Mouse (Mus musculus) embryonic facial prominence, embryonic 13.5 days (tissue): ENCODE data around the gene Gins2. TPM values are rescaled to one million over a fixed set of nuclear protein-coding genes. Genes with fewer than 3 reads are reported as not detected.

Experiments used
- ATAC-seq: fragments of 200-750 bp; cut with Nextera tagmentation; 2 replicates; pipeline ENCODE4 v1.8.0; 2017; ENCODE audit warnings: low read depth; ENCODE audit not compliant: insufficient number of reproducible peaks, insufficient read depth, low FRiP score, low TSS enrichment
- H3K27ac ChIP-seq: fragments of 300-500 bp; sonication (generic); 2 replicates; pipeline ENCODE4 v1.5.1; 2015; ENCODE audit warnings: moderate library complexity, mild to moderate bottlenecking, inconsistent platforms
- H3K27me3 ChIP-seq: fragments of 300-500 bp; sonication (generic); 2 replicates; pipeline ENCODE4 v1.6.1; 2015; ENCODE audit warnings: mild to moderate bottlenecking, inconsistent platforms
- H3K36me3 ChIP-seq: fragments of 300-500 bp; sonication (generic); 2 replicates; pipeline ENCODE4 v1.6.1; 2015; ENCODE audit warnings: mild to moderate bottlenecking, inconsistent platforms
- H3K4me1 ChIP-seq: fragments of 300-500 bp; sonication (generic); 2 replicates; pipeline ENCODE4 v1.6.1; 2015; ENCODE audit warnings: inconsistent platforms
- H3K4me2 ChIP-seq: fragments of 300-500 bp; sonication (generic); 2 replicates; pipeline ENCODE4 v1.6.1; 2015; ENCODE audit warnings: moderate library complexity, mild to moderate bottlenecking, inconsistent platforms
- H3K4me3 ChIP-seq: fragments of 300-500 bp; sonication (generic); 2 replicates; pipeline ENCODE4 v1.5.1; 2015; ENCODE audit warnings: mild to moderate bottlenecking, inconsistent platforms
- H3K9ac ChIP-seq: fragments of 300-500 bp; sonication (generic); 2 replicates; pipeline ENCODE4 v1.6.1; 2015; ENCODE audit warnings: mild to moderate bottlenecking, inconsistent platforms
- H3K9me3 ChIP-seq: fragments of 300-500 bp; sonication (generic); 2 replicates; pipeline ENCODE4 v1.6.1; 2016; ENCODE audit warnings: inconsistent platforms
- WGBS: fragments of 180-500 bp; shearing (Covaris S2); methylation state at CpG from one replicate; pipeline ENCODE4 v1.1.7; 2015; ENCODE audit warnings: mixed read lengths; 5-methylcytosine and 5-hydroxymethylcytosine counted together
- polyA plus RNA-seq: library from polyadenylated mRNA; unstranded; fragments of >200 nt; fragmentation: Nextera tagmentation; extraction: Ambion mirVana; gene quantifications from 2 replicates; pipeline ENCODE4 v1.2.1, GENCODE M21; 2015

The Gins2 gene
- polyA plus RNA-seq, result 98.6 and 111 TPM in 2 replicates

DNA sequence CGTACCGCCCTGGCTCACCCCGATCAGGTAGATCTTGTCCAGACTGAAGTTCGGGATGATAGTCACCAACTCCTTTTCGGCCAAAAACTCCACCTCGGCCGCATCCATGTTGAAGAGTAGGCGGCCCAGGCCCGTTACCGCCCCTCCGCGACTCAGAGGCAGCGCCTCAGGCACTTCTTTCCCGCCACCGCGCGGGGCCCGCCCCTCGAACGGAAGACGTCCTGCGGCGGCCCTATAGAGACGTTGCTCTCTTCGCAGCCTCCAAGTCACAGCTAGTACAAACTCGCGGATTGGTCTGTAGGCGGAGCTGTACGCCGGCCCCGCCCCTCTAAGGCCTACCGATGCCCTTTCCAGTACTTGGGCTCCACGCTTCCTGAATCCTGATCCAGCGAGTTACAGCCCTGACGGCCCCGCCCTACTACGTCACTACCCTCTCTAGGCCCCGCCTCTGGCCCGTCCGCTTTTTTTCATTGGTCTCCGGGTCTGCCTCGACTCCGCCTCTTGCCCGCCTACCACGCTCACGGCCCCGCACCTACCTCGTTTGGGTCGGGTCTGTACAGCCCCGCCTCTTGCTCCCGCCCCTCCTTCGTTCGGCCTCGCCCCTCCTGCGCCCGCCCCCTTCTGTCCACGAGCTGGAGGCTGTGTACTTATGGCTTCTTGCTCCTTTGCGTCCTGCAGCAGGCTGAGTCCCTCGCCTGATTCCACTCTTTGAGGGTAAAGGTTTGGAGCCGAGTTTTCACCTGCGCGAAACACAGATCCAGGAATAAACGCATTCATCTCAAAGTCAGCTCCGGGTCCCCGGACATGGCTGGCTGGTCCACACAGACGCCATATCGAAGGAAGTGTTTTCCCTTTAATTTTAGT is at the start of gene Gins2:
Gins2 (minus strand) TSS at position 397 of the 864 bp plus-strand sequence.
- Histone ChIP-seq H3K27me3 (no peaks in the 10 kb centered on the region), H3K9ac (peak within 1 kb of the TSS; percentile 84), H3K4me3 (peak within 1 kb of the TSS; percentile 78), H3K9me3 (no peaks in the 10 kb centered on the region), H3K27ac (peak within 1 kb of the TSS; percentile 61), H3K4me1 (peaks cover 16% of the 10 kb centered on the region), H3K4me2 (peak within 1 kb of the TSS; percentile 79), H3K36me3 (peaks cover 25% of the 10 kb centered on the region)
- under 1% methylated on average over 67 of the region's 67 CpGs for WGBS
- peak; percentile 98 for ATAC-seq

DNA sequence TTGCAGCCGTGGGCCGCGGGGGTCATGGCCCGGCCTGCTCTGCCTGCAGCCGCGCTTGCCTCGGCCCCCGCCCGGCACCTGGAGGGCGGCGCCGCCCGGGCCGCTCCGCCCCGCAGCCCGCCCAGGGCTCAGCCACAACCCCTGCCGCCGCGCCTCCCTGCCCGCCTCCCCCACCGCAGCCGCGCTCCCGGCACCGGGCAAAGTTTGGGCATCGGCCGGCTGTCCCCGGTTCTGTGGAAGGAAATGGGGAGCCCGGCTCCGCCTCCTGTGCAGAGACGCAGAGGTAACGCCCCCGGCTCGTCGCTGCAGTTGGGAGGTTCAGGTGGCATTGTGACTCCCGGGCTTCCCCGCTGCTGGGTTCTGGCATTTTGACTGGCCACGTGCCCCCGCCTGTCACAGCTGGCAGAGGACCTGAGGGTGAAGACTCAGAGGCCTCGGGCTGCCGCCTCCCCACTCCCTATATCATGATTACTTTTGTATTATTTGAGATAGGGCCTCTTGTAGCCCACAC is 45.3 kb upstream of the Gins2 start:
- Histone ChIP-seq H3K36me3 (no peaks in the 10 kb centered on the region), H3K27ac (no peak overlapping the region), H3K4me1 (peaks cover 32% of the 10 kb centered on the region), H3K4me2 (peak overlapping the region; percentile 85), H3K4me3 (peak overlapping the region; percentile 57), H3K9ac (peak overlapping the region; percentile 72), H3K9me3 (no peaks in the 10 kb centered on the region), H3K27me3 (peaks cover 22% of the 10 kb centered on the region)
- ATAC-seq, result peak; percentile 52; the same call in 1 of the 2 replicates
- under 1% methylated on average over 41 of the region's 42 CpGs for WGBS

DNA sequence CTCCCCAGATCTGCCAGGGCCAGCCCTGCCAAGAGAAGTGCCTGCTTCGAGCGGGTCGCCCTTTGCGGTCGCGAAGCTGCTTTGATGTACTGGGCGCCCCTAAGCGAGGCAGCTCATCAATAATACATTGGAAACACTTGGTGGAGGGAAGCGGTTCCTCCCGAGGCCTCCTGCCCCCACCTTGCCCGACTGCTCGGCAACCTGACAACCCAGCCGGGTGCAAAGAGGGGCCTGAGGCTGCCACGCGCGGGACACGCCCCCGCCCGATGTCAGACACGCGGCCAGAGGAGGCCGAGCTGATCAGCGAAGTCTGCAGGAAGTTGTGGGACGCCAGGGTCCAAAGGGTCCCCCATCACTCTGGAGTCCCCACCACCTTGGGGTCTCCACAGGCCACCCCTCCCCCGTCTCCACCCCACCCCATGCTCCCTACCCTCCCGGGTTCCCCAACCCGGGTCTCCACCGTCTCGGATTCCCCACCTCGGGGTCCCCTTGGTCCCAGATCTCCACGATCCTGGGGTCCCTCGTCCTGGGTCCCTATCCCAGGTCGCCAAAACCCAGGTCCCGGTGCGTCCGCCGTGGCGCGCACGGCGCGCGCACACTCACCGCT is 44.7 kb upstream of the Gins2 start:
- Histone ChIP-seq H3K9me3 (no peaks in the 10 kb centered on the region), H3K27me3 (peaks cover 22% of the 10 kb centered on the region), H3K4me3 (peak overlapping the region; percentile 57), H3K36me3 (no peaks in the 10 kb centered on the region), H3K27ac (no peak overlapping the region), H3K4me2 (peak overlapping the region; percentile 85), H3K9ac (peak overlapping the region; percentile 72), H3K4me1 (peaks cover 32% of the 10 kb centered on the region)
- ATAC-seq, result no peak
- under 1% methylated on average over 44 of the region's 44 CpGs for WGBS

DNA sequence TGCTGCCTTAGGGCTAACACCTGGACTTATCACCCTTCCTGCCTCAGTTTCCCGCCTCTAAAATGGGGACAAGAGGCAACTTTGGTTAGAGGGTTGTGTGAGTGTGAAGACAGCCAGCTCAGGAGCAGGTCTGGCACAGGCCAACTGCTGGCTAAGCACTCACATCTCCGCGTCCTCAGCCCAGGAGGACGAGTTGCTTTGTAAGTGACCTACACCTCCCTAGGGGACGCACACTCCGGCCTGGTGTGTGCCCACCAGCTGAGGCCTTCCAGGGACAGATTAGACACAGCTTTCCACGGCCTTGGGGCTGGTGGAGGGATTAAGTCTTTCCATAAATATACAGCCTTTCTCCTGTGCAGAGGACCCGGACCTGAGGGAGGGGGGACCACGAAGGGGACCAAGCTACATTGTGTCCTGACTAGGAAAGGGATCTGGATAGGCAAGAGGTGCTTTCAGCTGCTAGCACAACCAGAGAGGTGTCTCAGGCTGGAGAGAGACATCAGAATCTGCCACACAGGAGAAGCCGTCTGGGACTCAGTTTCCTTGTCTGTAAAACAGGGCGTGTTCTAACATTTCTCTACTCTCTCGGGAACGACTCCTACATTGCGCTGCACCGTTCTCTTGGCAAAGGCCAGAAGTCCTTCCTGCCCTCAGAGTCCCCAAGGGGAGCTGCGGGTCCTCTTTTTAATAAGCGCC is 44.0 kb upstream of the Gins2 start:
- 28% methylated on average over 17 of the region's 17 CpGs for WGBS
- no peak overlapping the region for H3K27ac ChIP-seq
- peaks cover 22% of the 10 kb centered on the region for H3K27me3 ChIP-seq
- H3K36me3 ChIP-seq, result no peaks in the 10 kb centered on the region
- H3K4me2 ChIP-seq, result peak overlapping the region; percentile 85
- H3K9ac ChIP-seq, result peak overlapping the region; percentile 72
- H3K4me3 ChIP-seq, result peak overlapping the region; percentile 57
- no peak for ATAC-seq
- peaks cover 32% of the 10 kb centered on the region for H3K4me1 ChIP-seq
- H3K9me3 ChIP-seq, result no peaks in the 10 kb centered on the region

DNA sequence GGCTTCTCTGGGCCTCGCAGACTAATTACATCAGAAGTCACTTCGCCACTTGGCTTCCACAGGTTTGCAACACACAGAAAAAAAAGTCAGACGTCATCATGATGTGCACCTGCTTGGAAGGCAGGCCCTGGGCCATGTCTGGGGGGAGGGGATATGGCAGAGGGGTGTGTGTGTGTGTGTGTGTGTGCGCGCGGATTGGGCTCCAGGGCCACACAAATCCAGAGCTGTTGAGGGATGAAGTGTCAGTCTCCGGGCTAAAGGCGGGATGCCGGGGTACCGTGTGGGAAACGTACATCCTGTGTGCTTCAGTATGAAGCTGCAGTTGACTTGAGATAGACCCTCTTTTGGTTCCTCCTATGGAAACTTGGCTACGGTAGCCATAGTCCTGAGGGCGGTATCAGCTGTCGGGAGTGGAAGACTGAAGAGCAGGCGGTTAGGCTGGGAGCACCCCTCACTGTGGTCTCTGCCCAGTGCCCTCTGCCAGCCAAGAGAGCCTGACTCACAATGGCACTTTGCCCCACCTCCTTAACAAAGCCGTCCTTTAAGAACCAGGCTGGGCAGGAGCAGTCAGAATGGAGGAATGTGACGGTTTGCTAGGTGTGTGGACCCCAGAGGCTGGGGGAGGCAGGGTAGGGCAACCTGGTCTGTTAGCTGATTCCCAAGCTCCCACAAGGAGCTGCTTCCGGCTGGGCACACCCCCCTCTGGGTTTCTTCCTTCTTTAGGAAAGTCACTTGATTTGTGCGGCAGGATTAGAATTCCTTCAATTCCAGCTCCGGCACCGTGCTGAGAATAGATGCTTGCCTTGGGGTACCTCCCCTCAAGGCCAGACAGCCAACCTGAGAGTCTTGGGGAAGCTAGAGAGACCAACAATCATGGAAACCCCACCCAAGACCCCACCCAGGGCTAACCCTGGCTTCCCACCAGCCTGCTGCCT is 42.6 kb upstream of the Gins2 start:
- H3K27me3 ChIP-seq, result peaks cover 22% of the 10 kb centered on the region
- ATAC-seq, result no peak
- 66% methylated on average over 21 of the region's 21 CpGs for WGBS
- H3K4me3 ChIP-seq, result no peak overlapping the region
- H3K9me3 ChIP-seq, result no peaks in the 10 kb centered on the region
- H3K9ac ChIP-seq, result no peak overlapping the region
- H3K4me1 ChIP-seq, result peaks cover 32% of the 10 kb centered on the region
- no peak overlapping the region for H3K4me2 ChIP-seq
- no peaks in the 10 kb centered on the region for H3K36me3 ChIP-seq
- peak overlapping the region; percentile 22; the same call in 1 of the 2 replicates for H3K27ac ChIP-seq

DNA sequence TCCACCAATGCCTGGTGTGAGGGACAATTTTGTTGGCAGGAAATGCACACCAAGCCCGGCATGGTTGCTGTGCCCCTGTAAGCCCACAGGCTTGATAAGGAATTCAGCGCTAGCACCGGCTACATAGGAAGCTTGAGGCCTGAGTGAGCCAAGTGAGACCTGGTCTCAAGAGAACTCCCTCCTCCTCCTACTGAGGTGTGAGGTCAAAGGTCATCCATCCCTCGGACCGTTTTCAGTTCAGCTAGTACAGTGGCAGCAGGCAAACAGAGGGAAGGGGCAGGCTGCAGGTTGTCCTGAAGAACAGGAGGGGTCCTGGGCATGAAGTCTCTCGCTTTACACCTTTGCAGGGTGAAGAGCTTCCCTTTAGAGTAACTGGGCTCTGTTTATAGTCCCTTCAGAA is 41.7 kb upstream of the Gins2 start:
- Histone ChIP-seq H3K4me1 (peaks cover 32% of the 10 kb centered on the region), H3K9ac (no peak overlapping the region), H3K4me2 (no peak overlapping the region), H3K4me3 (no peak overlapping the region), H3K9me3 (no peaks in the 10 kb centered on the region), H3K27ac (no peak overlapping the region), H3K27me3 (peaks cover 22% of the 10 kb centered on the region), H3K36me3 (no peaks in the 10 kb centered on the region)
- WGBS, result 53% methylated on average over 6 of the region's 6 CpGs
- no peak for ATAC-seq

DNA sequence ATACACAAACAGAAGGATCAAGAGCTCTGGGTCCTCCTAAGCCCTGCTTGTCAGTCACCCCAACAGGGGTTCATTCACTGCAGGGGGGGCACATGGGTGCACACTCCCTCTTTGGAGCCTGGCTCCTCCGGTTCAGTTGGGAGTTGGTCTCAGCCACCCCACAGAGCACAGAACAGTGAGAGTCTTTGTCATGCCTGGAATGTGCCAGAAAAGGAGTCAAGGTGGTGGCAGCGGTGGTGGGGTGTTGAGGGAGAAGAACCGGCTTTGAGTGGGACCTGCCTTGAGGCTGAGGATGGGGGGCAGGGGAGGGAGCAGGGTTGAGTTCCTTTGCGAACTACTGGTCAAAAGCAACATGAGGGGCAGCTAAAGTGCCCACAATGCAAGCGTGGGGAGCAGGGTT is 40.9 kb upstream of the Gins2 start:
- 35% methylated on average over 5 of the region's 5 CpGs for WGBS
- H3K27ac ChIP-seq, result no peak overlapping the region
- no peak overlapping the region for H3K9ac ChIP-seq
- H3K4me3 ChIP-seq, result no peak overlapping the region
- no peaks in the 10 kb centered on the region for H3K9me3 ChIP-seq
- H3K36me3 ChIP-seq, result no peaks in the 10 kb centered on the region
- peaks cover 32% of the 10 kb centered on the region for H3K4me1 ChIP-seq
- H3K27me3 ChIP-seq, result peaks cover 17% of the 10 kb centered on the region
- ATAC-seq, result no peak
- no peak overlapping the region for H3K4me2 ChIP-seq

DNA sequence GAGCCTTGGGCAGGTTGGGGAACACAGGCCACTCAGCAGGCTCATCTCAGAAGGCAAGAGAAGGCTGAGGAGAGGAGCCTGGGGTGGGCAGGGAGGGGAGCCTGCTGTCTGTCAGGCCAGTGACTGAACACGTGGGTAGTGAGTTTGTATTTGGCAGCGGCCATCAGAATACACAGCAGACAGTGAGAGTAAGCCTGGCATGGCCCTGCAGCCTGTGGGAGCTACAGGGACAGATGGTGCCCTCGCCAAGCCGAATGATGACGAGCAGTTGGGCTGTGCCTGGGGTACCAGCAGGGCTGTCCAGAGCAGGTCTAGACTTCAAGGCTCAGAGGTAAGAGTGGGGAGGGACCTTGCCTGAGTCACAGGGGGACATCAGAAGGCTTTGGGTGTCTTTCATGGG is 38.2 kb upstream of the Gins2 start:
- Histone ChIP-seq H3K4me3 (no peak overlapping the region), H3K4me1 (peaks cover 18% of the 10 kb centered on the region)
- WGBS, result 94% methylated on average over 5 of the region's 5 CpGs

DNA sequence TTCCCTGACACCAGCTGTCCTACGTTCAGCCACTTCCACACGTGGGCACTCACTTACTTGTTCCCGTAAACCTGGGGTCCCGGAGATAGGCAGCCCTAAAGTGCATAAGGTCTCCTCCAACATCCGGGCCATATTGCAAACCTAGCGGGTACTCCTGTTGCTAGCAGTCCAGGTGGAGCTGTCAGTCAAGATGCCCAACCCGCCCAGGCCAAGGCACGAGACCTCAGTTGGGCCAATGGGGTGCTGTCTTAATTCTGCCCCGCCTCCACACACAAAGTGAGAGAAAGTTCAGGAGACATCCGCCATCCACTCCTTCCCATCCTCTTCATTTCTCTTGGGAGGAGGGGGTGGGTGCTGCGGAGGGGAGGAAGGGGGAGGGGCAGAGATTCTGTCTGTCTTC is 37.4 kb upstream of the Gins2 start:
- Histone ChIP-seq H3K27me3 (no peaks in the 10 kb centered on the region), H3K36me3 (no peaks in the 10 kb centered on the region), H3K4me1 (peaks cover 14% of the 10 kb centered on the region), H3K27ac (no peak overlapping the region), H3K4me2 (no peak overlapping the region), H3K9ac (no peak overlapping the region), H3K4me3 (no peak overlapping the region), H3K9me3 (no peaks in the 10 kb centered on the region)
- ATAC-seq, result no peak
- 53% methylated on average over 11 of the region's 11 CpGs for WGBS

More for the DNA sequence above, 38.2 kb upstream of the Gins2 start:
- ATAC-seq, result no peak
- H3K9ac ChIP-seq, result no peak overlapping the region
- H3K36me3 ChIP-seq, result no peaks in the 10 kb centered on the region
- no peak overlapping the region for H3K4me2 ChIP-seq
- no peaks in the 10 kb centered on the region for H3K27me3 ChIP-seq
- no peak overlapping the region for H3K27ac ChIP-seq
- no peaks in the 10 kb centered on the region for H3K9me3 ChIP-seq

DNA sequence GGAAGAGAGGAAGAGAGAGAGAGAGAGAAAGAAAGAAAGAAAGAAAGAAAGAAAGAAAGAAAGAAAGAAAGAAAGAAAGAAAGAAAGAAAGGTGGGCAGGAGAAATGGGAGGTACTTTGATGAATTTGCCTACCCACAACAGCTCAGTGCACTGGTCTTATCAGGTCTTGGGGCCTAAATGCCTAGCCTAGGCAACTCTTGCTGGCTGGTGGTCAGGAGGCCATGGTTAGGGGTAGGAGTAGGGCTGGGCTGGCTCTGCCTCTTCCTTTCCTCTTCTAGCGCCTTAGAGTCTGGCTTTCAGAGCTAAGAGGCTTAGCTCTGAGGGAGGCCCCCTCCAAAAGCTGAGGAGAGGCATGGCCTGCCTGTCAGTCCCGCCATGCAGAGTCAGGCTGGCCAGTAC is 34.5 kb upstream of the Gins2 start:
- Histone ChIP-seq H3K27me3 (no peaks in the 10 kb centered on the region), H3K4me2 (no peak overlapping the region), H3K36me3 (no peaks in the 10 kb centered on the region), H3K9me3 (no peaks in the 10 kb centered on the region), H3K27ac (no peak overlapping the region), H3K9ac (no peak overlapping the region), H3K4me1 (0 out of 2 replicates have a peak, but pooled peaks cover 4% of the 10 kb centered on the region), H3K4me3 (no peak overlapping the region)
- no peak for ATAC-seq
- WGBS, result 35% methylated on average over 2 of the region's 2 CpGs
